Mouse (Mus musculus) natural killer cell, adult 2 months (primary cell): ENCODE results near the gene Gm11214.
A peak's percentile ranks its signal among the peaks of the same experiment; 100 is the strongest.

Source experiments
- DNase-seq, 2 experiments: peaks; one replicate each; pipeline ENCODE4 v3.0.0; 2022; ENCODE audit warnings: low spot score in 2 of 2

The Gm11214 gene

DNA sequence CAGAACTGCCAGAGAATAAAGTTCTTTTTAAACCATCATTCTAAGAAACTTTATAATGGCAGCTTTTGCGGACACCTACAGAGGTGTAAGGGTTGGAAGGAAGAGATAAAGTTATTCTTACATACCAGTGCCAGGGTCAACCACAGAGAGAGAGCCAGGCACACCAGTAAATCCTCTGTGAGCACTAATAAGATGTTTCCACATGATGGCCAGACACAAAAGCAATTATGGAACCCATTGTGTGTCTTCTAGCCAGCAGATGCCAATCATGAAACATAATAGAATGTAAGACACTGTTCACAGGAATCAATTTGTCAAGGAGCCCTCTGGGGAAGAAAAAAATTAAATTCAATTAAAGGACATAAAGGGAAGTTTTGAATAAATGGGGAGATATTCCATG, 1.8 kb downstream of the Gm11214 start:
- no peak for DNase-seq

DNA sequence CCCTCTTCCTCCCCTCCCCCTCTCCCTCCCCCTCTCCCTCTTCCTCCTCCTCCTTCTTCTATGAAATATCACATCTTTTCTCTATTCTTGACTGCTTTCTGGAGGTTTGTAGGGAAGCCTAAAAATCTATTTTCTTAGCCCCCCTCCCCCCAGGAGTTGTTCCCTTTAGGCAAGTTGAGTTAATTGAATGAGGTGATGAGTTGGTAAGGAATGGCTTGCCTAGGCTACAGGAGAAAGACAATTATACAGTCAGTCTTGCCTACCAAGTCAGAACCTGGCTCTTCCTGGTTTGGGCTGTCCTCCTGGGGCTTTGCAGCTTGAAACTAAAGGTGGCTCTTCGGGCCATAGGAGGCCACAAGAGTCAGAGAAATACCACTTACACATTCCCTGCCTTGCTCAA, 3.4 kb downstream of the Gm11214 start:
- no peak for DNase-seq

DNA sequence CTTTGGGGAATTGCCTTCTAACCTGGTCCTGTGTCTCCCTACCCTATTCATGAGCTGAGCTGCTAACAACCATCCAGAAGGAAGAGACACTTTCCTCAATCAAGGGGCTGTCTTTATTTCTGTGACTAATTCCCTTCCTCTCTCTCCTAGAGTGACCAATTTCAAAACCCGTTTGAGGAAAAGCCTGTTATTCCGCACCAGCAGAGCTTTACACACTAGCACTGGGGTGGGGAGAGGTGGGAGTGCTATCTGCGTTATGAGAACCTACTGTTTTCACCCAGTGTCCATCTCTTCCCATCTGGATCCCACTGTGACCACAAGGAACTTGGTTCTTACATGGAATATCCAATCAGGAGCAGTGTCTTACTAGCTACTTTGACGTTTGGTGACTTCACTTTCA, 4.1 kb downstream of the Gm11214 start:
- DNase-seq: no peak

DNA sequence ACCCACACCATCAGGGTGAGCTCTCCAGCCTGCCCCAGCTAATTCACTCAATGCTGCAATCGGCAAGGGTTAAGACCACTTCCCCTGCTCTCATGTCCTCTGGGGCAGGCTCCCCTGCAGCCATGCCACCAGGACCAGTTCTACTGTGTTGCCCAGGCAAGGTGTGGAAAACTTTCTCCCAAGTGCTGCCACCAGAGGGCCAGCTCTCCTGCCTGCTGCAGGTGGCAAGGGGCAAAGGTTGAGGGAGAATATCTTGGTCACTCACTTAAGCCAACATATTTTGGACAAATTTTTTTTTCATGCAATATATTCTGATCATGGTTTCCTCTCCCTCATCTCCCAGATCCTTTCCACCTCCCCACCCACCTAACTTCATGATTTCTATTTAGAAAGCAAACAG, 8.8 kb downstream of the Gm11214 start:
- no peak for DNase-seq

DNA sequence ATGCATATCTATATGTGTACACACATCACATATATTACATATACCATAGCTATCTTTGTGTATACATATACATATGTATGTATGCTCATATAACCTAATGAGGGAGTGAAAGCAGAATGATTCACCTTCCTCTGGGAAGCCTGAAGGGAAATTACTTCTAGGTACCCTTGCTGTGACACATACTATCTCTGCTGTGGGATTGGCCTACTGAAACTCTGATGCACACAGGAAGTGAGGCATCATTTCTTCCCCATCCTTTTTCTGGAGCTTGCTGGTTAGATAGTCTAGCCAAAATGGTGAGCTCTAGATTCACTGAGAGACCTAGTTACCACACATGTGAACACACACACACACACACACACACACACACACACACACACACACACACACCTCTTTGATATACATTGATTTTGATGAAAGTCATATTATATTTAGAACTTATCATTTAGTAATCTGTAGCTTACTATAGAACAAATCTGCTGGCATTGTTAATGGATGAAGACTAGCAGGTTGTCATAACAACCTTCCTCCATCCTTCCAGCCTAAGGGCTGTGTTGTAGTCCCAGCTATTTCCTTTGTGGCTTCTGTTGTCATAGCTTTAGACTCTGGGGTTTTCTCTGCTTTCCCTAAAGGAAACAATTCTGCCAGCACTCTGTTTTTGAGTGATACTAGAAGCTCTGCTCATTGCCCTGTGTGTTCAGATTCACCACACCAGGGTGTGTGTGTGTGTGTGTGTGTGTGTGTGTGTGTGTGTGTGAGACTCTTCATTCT, 19.0 kb downstream of the Gm11214 start:
- DNase-seq: no peak

DNA sequence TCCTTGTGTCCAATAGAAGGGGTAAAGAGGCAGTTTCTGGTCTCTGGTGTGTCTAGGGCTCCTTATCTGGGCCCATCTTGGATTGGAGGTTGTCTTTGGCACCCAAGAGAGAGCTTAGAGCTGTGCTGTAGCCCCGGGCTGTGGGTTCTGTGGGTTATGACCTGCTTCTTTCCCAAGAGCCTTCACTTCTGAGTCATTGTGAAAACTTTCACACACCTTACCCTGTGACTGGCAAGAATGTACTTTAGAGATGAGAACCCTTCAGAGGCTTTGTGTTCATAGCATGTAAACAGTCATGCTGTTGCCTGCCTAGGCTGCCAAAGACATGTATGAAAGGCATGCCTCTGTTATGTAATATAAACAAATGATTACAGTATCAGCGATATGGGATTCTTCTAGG, 23.3 kb downstream of the Gm11214 start:
- no peak for DNase-seq

DNA sequence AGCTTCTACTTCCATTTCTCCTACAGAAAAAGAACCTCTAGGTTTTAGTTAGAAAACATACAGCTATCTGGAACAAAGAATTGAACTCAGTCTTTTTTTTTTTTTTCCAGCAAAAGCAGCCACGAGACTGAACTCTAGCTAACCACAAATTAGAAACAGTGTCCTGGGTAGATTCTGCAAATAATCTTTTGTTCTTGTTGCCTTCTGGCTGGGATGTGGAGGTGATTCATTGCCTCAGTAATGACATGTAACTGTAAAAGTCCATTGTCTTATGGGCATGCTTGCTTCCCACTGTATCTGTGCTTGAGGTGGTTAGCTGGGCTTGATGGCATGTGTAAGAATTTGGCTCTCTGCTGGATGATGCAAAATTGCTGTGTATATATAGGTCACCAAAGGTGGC, 24.6 kb downstream of the Gm11214 start:
- no peak for DNase-seq

DNA sequence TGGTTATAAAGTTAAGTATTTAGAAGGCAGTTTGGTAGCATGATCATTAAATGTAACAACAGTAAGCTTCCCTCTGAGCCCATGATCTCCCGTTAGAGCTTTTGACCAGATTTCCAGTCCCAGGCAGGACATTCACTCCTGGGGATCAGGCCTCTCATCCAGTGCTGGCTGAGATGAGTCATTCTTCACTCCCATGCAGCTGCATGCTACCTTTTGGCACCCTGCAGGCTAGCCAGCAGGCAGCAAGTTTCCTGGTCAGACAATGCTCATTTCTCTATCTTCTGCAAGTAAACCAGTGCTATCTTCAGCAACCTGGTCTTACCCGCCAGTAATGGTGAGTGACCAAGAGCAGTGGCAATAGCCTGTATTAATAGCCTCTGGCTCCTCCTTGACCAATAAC, 30.0 kb downstream of the Gm11214 start:
- no peak for DNase-seq

DNA sequence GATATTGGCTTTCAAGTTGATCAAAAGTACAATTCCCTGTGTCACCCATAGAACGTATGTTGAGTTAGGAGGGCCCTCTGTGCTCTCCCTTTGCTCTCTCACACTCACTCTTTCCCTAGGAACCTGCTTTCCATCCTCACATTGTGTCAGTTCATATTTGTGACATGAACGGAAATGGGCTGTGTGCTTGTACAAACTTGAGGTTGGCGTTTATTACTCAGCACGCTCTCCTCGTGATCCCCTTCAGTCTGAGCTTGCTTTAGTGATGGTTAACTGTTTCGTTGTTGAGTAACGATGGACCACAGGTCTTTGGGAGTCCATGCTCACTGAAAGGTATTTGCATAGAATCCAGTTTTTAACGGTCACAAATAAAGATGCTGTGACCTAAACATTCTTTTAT, 36.1 kb downstream of the Gm11214 start:
- DNase-seq: no peak

DNA sequence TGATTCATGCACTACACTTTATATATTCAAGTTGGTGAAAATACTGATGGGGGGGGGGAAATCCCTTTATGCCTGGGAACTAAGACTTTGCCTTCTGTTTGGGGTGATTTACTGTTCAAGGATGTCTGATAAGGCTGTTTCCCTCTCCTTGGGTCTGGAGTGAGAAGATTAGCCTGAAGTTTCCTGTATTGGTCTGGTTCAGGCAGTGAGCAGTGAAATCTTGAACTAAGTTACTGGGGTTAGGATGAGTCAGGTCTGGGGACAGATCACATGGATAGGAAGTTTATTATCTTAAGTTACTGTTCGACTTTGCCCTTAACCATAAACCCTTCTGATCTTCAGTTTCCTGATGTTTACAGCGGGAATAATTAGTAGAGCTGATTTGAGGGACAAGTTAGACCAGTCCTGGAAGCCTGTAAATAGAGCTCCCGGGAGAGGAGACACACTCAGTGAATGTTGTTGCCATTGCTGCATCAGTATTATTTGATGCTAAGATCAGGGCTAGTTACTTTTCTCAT, 37.6 kb downstream of the Gm11214 start:
- no peak for DNase-seq

DNA sequence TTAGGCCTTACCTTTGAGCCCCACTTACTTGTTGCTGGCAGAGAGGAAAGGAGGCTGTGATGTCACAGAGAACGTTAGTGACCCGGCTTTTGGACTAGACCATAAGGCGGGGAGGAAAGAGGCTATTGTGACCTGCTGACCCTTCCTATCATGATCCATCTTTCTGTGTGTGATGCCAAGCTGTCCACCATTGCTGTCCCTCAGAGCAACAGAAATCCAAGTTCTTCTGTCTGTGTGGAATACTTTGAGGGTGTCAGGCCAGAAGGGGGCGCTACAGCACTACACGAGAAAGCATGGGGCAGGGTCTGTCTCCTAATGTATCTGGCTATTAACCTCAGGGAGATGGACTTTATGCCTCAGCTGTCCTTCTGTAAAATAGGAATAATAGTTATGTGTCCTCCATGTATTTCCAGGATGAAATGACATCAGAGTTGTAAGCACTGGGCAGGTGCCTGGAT, 40.8 kb downstream of the Gm11214 start, which contains the start of gene Tex48:
TSS of gene Tex48 (minus strand) at position 51 of the 458 bp plus-strand sequence.
- peak; percentile 31 to 36 for DNase-seq

DNA sequence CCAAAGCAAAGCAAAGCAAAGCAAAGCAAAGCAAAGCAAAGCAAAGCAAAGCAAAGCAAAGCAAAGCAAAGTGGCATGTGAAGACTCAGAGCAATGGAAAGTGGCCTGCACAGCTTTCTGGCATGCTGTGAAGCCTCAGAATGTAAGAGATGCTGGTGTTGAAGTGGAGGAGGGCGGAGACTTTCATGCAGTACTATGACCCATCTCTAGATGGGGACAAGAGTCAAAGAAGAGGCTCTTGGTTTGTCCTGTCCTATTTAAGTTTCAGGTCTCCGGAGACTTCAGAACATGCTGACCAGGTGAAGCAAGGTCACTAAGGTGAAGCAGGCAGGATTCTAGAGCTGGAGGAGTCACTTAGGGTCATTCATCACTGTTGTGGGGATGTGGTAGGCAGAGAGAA, 41.3 kb downstream of the Gm11214 start:
- DNase-seq: no peak
